Mouse (Mus musculus) erythroblast, embryonic 14.5 days (primary cell): Measurements from ENCODE around the gene Reg1. TPM values are rescaled to one million over a fixed set of nuclear protein-coding genes. Genes with fewer than 3 reads are reported as not detected.

ENCODE experiments used
- H3K27me3 ChIP-seq: 2 replicates; pipeline ENCODE4 v1.6.1; 2012; ENCODE audit warnings: inconsistent platforms; ENCODE audit not compliant: control insufficient read depth
- H3K36me3 ChIP-seq: 2 replicates; pipeline ENCODE4 v1.6.1; 2012; ENCODE audit warnings: mild to moderate bottlenecking, inconsistent platforms; ENCODE audit not compliant: control insufficient read depth
- H3K4me1 ChIP-seq: 2 replicates; pipeline ENCODE4 v1.6.1; 2012; ENCODE audit warnings: inconsistent platforms; ENCODE audit not compliant: control insufficient read depth
- H3K4me3 ChIP-seq: replicated peaks from 2 replicates; pipeline ENCODE3; 2012; ENCODE audit warnings: moderate library complexity, mild to moderate bottlenecking, inconsistent platforms
- H3K9me3 ChIP-seq: 2 replicates; pipeline ENCODE4 v1.6.1; 2012; ENCODE audit warnings: low read length, inconsistent platforms, mixed read lengths; ENCODE audit not compliant: control insufficient read depth
- GATA1 ChIP-seq: IDR thresholded peaks from 2 replicates; pipeline ENCODE4 v1.6.1; 2012; ENCODE audit warnings: low read length, inconsistent platforms, mixed read lengths
- TAL1 ChIP-seq: IDR thresholded peaks from 3 replicates; pipeline ENCODE4 v1.6.1; 2012; ENCODE audit warnings: low read length, inconsistent platforms, mixed read lengths
- polyA plus RNA-seq: library from polyadenylated mRNA; stranded (reverse); fragments of >175 nt; gene quantifications from 2 replicates; pipeline ENCODE4 v1.2.3, GENCODE M21; 2012

The Reg1 gene
- polyA plus RNA-seq, 1 experiment: not detected

- no peaks in the 10 kb centered on the region for H3K27me3 ChIP-seq
- H3K4me3 ChIP-seq: no peak overlapping the region
- no peaks in the 10 kb centered on the region for H3K36me3 ChIP-seq
- no peaks in the 10 kb centered on the region for H3K4me1 ChIP-seq
- peaks cover 1% of the 10 kb centered on the region; the same call in 1 of the 2 replicates for H3K9me3 ChIP-seq
- TF ChIP-seq GATA1 (no peak), TAL1 (no peak)
These were observed 39.8 kb downstream of the Reg1 start for GRCm38 (mm10) chr6:78462360-78462759.

- no peaks in the 10 kb centered on the region for H3K4me1 ChIP-seq
- TF ChIP-seq TAL1 (no peak), GATA1 (no peak)
- peaks cover 2% of the 10 kb centered on the region; the same call in 1 of the 2 replicates for H3K9me3 ChIP-seq
- H3K27me3 ChIP-seq: no peaks in the 10 kb centered on the region
- no peak overlapping the region for H3K4me3 ChIP-seq
- H3K36me3 ChIP-seq: no peaks in the 10 kb centered on the region
These were observed 40.8 kb downstream of the Reg1 start for GRCm38 (mm10) chr6:78463266-78463665.

GRCm38 (mm10) chr6:78468772-78469171 is 46.3 kb downstream of the Reg1 start, which contains the start of gene Reg3g:
Gene Reg3g (minus strand): TSS chr6:78468872.
- no peak for TF ChIP-seq GATA1
- no peak for TF ChIP-seq TAL1
- H3K4me1 ChIP-seq: no peaks in the 10 kb centered on the region
- no peak within 1 kb of the TSS for H3K4me3 ChIP-seq

GRCm38 (mm10) chr6:78469287-78469686 is 46.8 kb downstream of the Reg1 start:
- Histone ChIP-seq H3K9me3 (peaks cover 2% of the 10 kb centered on the region; the same call in 1 of the 2 replicates), H3K27me3 (no peaks in the 10 kb centered on the region), H3K4me3 (no peak overlapping the region), H3K4me1 (no peaks in the 10 kb centered on the region), H3K36me3 (no peaks in the 10 kb centered on the region)
- no peak for TF ChIP-seq TAL1

More at GRCm38 (mm10) chr6:78468772-78469171, 46.3 kb downstream of the Reg1 start, which contains the start of gene Reg3g:
- peaks cover 2% of the 10 kb centered on the region; the same call in 1 of the 2 replicates for H3K9me3 ChIP-seq
- no peaks in the 10 kb centered on the region for H3K27me3 ChIP-seq
- H3K36me3 ChIP-seq: no peaks in the 10 kb centered on the region

Other genes starting within 250 kb of the Reg1 start
- not detected in 2 replicates for gene Reg3b, start 52.1 kb upstream of the Reg1 start, polyA plus RNA-seq
- not detected in 2 replicates for gene Reg3d, start 43.8 kb upstream of the Reg1 start, polyA plus RNA-seq
- not detected in 2 replicates for gene Reg3a, start 42.0 kb upstream of the Reg1 start, polyA plus RNA-seq
- not detected in 2 replicates for gene Reg2, start 27.1 kb upstream of the Reg1 start, polyA plus RNA-seq
- not detected in 2 replicates for gene Reg3g, start 46.2 kb downstream of the Reg1 start, polyA plus RNA-seq